Mouse (Mus musculus): ENCODE measurements around the gene Cyp2j12. TPM values are rescaled to one million over a fixed set of nuclear protein-coding genes. Genes with fewer than 3 reads are reported as not detected.
"Not testable (repeated sequence)": the region's sequence is repeated elsewhere in the genome, so short reads cannot be mapped to it uniquely, and the experiment has no call there.

Cyp2j12 gene
- total RNA-seq (2015) (not detected in 2 replicates), total RNA-seq (2017) (not detected in 2 replicates)

DNA sequence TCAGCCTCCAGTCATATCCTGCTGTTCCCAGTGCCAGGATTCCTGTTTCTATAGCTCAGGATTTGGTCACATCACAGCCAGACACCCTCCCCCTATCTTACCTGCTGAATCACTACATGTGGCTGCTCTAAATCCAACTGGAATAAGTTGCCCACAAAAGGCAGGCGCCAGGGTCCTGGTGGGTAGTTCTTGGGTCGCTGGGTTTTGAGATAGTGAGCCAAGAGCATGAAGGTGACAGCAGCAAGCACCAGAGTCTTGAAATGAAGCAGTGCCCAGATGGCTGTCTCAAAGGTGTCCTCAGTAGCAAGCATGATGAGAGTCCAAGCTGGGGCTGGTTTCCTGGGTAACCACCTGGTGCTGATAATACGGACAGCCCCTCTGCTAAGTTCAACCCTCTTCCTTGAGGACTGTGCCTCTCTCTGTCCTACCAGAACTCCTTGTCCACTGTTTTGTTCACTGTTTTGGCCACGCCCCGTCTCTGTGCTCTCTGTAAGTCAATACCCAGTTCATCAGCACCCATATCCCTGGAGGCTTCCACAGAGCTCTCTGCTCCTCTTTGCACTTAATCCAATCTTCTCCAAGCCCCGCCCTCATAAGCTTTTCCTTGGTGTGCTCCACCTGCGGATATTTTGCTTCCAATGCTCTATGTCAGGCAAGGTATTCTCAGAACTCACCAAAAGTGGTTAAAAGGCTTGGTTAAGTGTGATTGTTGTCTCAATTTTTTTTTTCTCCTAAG lies at the start of gene Cyp2j12:
Gene Cyp2j12, minus strand, starts transcription at position 421 of the 736 bp plus-strand sequence.
- no peak for ATAC-seq (replicated peaks; ENCODE audit: poor library complexity)

DNA sequence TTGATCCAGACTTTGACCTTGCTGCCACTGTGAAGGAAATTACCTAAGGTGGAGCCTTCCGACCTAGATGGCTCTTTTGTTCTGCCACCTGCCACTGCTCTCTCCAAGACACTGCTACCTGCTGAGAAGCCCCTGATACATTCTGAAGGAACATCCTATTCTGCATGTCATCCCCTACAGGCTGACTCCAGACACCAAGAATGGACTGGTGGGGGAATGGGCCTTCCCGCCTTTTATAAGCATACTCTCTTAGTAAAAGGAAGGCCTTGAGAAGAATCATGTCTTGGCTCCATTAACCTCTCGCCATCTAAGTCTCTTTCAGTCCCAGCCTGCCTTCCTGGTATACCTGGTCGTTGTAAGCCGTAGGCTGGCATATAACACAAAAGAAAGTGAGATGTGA lies 48.4 kb upstream of the Cyp2j12 start:
- ATAC-seq (replicated peaks; ENCODE audit: poor library complexity) = not testable (repeated sequence)

DNA sequence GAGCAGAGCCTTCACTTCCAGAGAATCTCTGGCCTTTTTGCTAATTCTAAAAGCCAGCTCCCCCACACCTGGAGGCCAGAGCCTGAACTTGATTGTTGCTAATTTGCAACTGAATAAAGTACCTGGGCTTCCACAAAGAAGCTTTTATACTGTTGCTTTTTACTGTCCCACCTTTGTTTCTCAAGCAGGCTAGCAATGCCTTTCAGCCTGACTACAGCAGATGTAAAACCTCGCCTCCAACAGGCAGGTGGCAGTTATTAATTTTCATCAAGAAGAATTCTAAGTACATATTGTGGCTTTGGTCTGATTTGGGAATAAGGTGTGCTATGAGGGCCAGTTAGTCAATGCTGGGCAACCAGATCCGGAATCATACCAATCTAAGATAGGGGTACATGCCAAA lies 47.7 kb upstream of the Cyp2j12 start:
- not testable (repeated sequence) for ATAC-seq (replicated peaks; ENCODE audit: poor library complexity)

DNA sequence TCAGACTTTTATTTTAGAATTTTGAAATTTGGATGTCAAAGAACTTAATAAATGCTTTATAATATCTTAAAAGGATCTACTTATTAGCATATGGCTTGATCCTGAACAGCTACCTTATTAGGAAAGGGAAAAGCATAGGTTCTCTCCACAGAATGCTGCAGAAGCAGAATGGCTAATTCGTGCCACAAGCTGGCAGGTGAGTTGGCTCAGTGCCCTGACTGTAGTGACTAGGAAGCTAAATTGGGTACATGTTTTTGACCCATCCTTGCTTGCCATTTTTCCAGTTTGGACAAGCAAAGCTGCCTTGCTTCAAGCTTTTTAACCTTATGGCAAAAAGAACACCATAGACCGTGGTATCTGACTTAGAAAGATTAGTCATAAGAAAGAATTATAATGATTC lies 47.2 kb upstream of the Cyp2j12 start:
- not testable (repeated sequence) for ATAC-seq (replicated peaks; ENCODE audit: poor library complexity)

- not testable (repeated sequence) for ATAC-seq (replicated peaks; ENCODE audit: poor library complexity)
Measured at GRCm38 (mm10) chr4:96184716-96185115, 43.8 kb upstream of the Cyp2j12 start.

GRCm38 (mm10) chr4:96162839-96163238 lies 21.9 kb upstream of the Cyp2j12 start:
- no peak for ATAC-seq (replicated peaks; ENCODE audit: poor library complexity)

DNA sequence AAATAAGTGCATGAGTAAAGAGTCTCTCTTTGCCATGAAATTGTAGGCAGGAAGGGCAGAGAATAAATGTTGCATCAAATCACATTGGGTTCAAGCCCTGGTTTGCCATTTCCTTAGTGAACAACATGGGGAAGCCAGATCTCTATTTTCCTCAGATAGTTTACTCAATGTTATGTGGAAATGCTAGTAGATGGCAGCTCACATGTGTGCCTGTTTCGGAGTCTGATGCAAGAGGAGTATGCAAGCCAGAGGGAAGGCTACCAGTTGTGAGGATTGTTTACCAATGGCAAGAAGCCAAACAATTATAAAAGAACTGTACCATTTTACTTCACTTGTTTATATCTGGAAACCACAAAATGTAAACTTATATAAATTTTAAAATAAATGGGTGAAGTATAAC lies 20.6 kb upstream of the Cyp2j12 start:
- ATAC-seq (replicated peaks; ENCODE audit: poor library complexity) = no peak

GRCm38 (mm10) chr4:96139226-96139625 lies 1.7 kb downstream of the Cyp2j12 start:
- ATAC-seq (replicated peaks; ENCODE audit: poor library complexity) = no peak

DNA sequence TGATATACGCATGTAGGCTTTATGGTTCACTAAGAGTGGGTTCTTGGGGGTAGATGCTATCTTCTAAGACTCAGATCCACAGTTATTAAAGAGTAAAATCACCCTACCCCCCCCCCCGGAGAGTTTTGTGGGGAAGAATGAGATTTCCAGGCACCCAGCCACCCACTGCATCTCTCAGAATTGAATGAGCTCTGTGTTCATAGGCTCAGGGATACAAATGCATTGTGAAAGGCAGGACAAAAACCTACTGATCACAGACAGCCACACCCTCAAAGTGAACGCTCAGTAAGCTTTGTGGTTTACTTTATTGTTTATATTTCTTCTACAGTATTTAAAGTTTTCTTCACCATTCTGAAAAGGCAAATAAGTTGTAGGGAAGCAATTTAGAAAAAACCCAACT lies 6.7 kb downstream of the Cyp2j12 start:
- ATAC-seq (replicated peaks; ENCODE audit: poor library complexity) = no peak

DNA sequence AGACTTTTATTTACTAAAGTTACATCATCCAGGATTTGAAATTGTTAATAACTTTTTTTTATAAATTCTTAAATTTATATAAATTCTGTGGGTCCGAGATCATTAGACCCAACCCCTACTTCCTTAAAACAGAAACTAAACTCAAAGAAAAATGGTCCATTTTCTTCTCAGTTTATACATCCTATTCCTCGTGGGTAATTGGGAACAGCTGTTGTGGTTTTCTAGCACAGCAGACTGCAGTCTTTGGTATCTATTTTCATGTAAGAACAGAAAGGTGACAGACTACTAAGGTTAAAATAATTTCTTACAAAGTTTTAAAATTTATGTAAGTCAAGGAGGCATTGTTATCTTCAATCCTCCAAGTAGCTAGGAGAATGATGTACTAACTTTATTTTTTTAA lies 44.1 kb downstream of the Cyp2j12 start:
- ATAC-seq (replicated peaks; ENCODE audit: poor library complexity) = no peak

- no peak for ATAC-seq (replicated peaks; ENCODE audit: poor library complexity)
Measured at GRCm38 (mm10) chr4:96091869-96092268, 49.1 kb downstream of the Cyp2j12 start.

- not testable (repeated sequence) for ATAC-seq (replicated peaks; ENCODE audit: poor library complexity)
Measured at GRCm38 (mm10) chr4:96089356-96090048, 51.5 kb downstream of the Cyp2j12 start.

DNA sequence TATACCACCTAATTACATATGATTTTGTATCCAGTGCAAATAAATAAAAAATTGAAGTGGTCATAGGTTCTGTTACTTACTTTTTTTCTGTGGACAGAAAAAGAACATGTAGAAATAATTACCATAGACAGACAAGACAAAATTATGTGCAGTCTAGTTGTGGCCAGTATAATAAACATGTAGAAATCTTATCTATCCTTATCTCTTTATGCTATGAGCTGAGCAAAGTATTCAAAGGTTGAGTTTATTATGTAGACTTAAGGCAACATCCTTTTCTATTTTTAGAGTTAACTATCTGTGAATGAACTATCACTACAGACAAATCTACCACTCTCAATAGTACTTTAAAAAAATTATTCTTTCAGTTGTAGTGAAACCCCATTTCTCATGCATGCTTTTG lies 62.6 kb downstream of the Cyp2j12 start:
- no peak for ATAC-seq (replicated peaks; ENCODE audit: poor library complexity)

- ATAC-seq (replicated peaks; ENCODE audit: poor library complexity) = no peak
Measured at GRCm38 (mm10) chr4:96077261-96078125, 63.5 kb downstream of the Cyp2j12 start, which contains the start of gene Cyp2j13. TSS of gene Cyp2j13 (minus strand) at chr4:96077546.

- no peak for ATAC-seq (replicated peaks; ENCODE audit: poor library complexity)
Measured at GRCm38 (mm10) chr4:96062045-96062444, 78.9 kb downstream of the Cyp2j12 start.

- ATAC-seq (replicated peaks; ENCODE audit: poor library complexity) = no peak
Measured at GRCm38 (mm10) chr4:96060106-96060505, 80.8 kb downstream of the Cyp2j12 start.

Other genes with a start within 250 kb of the Cyp2j12 start
- gene Hook1, start 173.9 kb downstream of the Cyp2j12 start, total RNA-seq (2015) = 12.1 and 17.9 TPM in 2 replicates
- gene Hook1, start 173.9 kb downstream of the Cyp2j12 start, total RNA-seq (2017) = 15.2 and 27.0 TPM in 2 replicates
- not detected in 2 replicates for gene Cyp2j13, start 63.6 kb downstream of the Cyp2j12 start, total RNA-seq (2015)
- not detected in 2 replicates for gene Cyp2j13, start 63.6 kb downstream of the Cyp2j12 start, total RNA-seq (2017)
- gene Cyp2j7, start 95.5 kb upstream of the Cyp2j12 start, total RNA-seq (2015) = not detected in 2 replicates
- not detected in 2 replicates for gene Cyp2j7, start 95.5 kb upstream of the Cyp2j12 start, total RNA-seq (2017)
- not detected in 2 replicates for gene Cyp2j11, start 207.5 kb upstream of the Cyp2j12 start, total RNA-seq (2015)
- gene Cyp2j11, start 207.5 kb upstream of the Cyp2j12 start, total RNA-seq (2017) = not detected in 2 replicates

All from megakaryocyte progenitor cell, adult 5-6 weeks (primary cell).